Comparison of ENCODE assay signal across 1 mouse cellular context in genomic region chr9:70921781-70922565, GRCm38 (mm10).
TF ChIP-seq lines count a peak whose summit lies in the region.

No protein-coding gene starts in this region.

TF ChIP-seq in MEL, 35 proteins besides CTCF, POLR2A, EP300 and RAD21 (continued from another document):
- TF ChIP-seq E2F4 (IDR thresholded peaks at IDR 0.05; ENCODE audit: borderline replicate concordance, low read depth, low read length), result no peak
- TF ChIP-seq BHLHE40 (IDR thresholded peaks at IDR 0.05; ENCODE audit: borderline replicate concordance, low read depth, low read length), result peak; percentile 38; the same call in 1 of the 2 replicates
- TF ChIP-seq KAT2A (conservative IDR thresholded peaks at IDR 0.05; ENCODE audit: low read depth, low read length), result no peak; the same call in 1 of the 2 replicates
- 0 out of 2 replicates have a peak, but pooled peaks have one; percentile 37 for TF ChIP-seq UBTF (IDR thresholded peaks at IDR 0.05; ENCODE audit: borderline replicate concordance, insufficient read depth, low read depth, low read length)
- peak; percentile 95 for TF ChIP-seq TCF12 (IDR thresholded peaks at IDR 0.05; ENCODE audit: low read depth, low read length)
- TF ChIP-seq GATA1 (IDR thresholded peaks at IDR 0.05; ENCODE audit: low read depth, low read length), result peak; percentile 98
- TF ChIP-seq ZNF384 (IDR thresholded peaks at IDR 0.05; ENCODE audit: low read depth, low read length), result no peak
- no peak for TF ChIP-seq MAFK (IDR thresholded peaks at IDR 0.05; ENCODE audit: borderline replicate concordance, low read depth, low read length)
- peak; percentile 80 for TF ChIP-seq MYC (IDR thresholded peaks at IDR 0.05; ENCODE audit: low read depth, low read length)
- peak; percentile 97 for TF ChIP-seq ETS1 (IDR thresholded peaks at IDR 0.05; ENCODE audit: low read depth, low read length)
- TF ChIP-seq SMC3 (IDR thresholded peaks at IDR 0.05; ENCODE audit: low read depth, low read length), result no peak
- 0 out of 2 replicates have a peak, but pooled peaks have one; percentile 16 for TF ChIP-seq POLR2AphosphoS5 (IDR thresholded peaks at IDR 0.05; ENCODE audit: borderline replicate concordance, low read depth, low read length)
- TF ChIP-seq CHD1 (IDR thresholded peaks at IDR 0.05; ENCODE audit: low read depth, low read length), result no peak
- TF ChIP-seq USF2 (IDR thresholded peaks at IDR 0.05; ENCODE audit: borderline replicate concordance in 1 of 2, insufficient read depth in 1 of 2, low read depth in 1 of 2, low read length in 2 of 2), result no peak
- no peak for TF ChIP-seq MEF2A (IDR thresholded peaks at IDR 0.05; ENCODE audit: extremely low read depth, insufficient replicate concordance, low read depth, low read length, poor library complexity, severe bottlenecking)
- TF ChIP-seq MYB (IDR thresholded peaks at IDR 0.05; ENCODE audit: low read depth, low read length), result no peak
- peak; percentile 49; the same call in 1 of the 2 replicates for TF ChIP-seq MAX (IDR thresholded peaks at IDR 0.05; ENCODE audit: low read length)
- peak; percentile 86 for TF ChIP-seq TAL1 (IDR thresholded peaks at IDR 0.05; ENCODE audit: low read length)
- TF ChIP-seq CHD2 (IDR thresholded peaks at IDR 0.05; ENCODE audit: low read length), result no peak
- TF ChIP-seq ZKSCAN1 (IDR thresholded peaks at IDR 0.05; ENCODE audit: low read depth, low read length), result no peak
